Mouse (Mus musculus) hindbrain, embryonic 12.5 days (tissue): Measurements from ENCODE around the gene Exosc5. TPM values are rescaled to one million over a fixed set of nuclear protein-coding genes. Genes with fewer than 3 reads are reported as not detected.

Experiments used
- ATAC-seq: fragments of 200-750 bp; cut with Nextera tagmentation; 2 replicates; pipeline ENCODE4 v1.8.0; 2017; ENCODE audit warnings: moderate TSS enrichment; ENCODE audit not compliant: low FRiP score
- H3K27ac ChIP-seq: fragments of 300-500 bp; sonication (generic); 2 replicates; pipeline ENCODE4 v1.5.1; 2016; ENCODE audit warnings: mild to moderate bottlenecking
- H3K27me3 ChIP-seq: fragments of 300-500 bp; sonication (generic); 2 replicates; pipeline ENCODE4 v1.6.1; 2016; ENCODE audit warnings: mild to moderate bottlenecking
- H3K36me3 ChIP-seq: fragments of 300-500 bp; sonication (generic); 2 replicates; pipeline ENCODE4 v1.6.1; 2016; ENCODE audit warnings: mild to moderate bottlenecking
- H3K4me1 ChIP-seq: fragments of 300-500 bp; sonication (generic); 2 replicates; pipeline ENCODE4 v1.6.1; 2016
- H3K4me2 ChIP-seq: fragments of 300-500 bp; sonication (generic); replicated peaks from 2 replicates; pipeline ENCODE4 v1.6.1; 2016; ENCODE audit warnings: mild to moderate bottlenecking
- H3K4me3 ChIP-seq: fragments of 300-500 bp; sonication (generic); 2 replicates; pipeline ENCODE4 v1.5.1; 2016; ENCODE audit warnings: mild to moderate bottlenecking
- H3K9ac ChIP-seq: fragments of 300-500 bp; sonication (generic); 2 replicates; pipeline ENCODE4 v1.6.1; 2016; ENCODE audit warnings: mild to moderate bottlenecking, moderate library complexity
- H3K9me3 ChIP-seq: fragments of 300-500 bp; sonication (generic); replicated peaks from 2 replicates; pipeline ENCODE4 v1.6.1; 2016; ENCODE audit warnings: mild to moderate bottlenecking
- WGBS: fragments of 180-500 bp; shearing (Covaris S2); methylation state at CpG from one replicate; pipeline ENCODE4 v1.1.7; 2016; 5-methylcytosine and 5-hydroxymethylcytosine counted together
- polyA plus RNA-seq: library from polyadenylated mRNA; unstranded; fragments of >200 nt; fragmentation: Nextera tagmentation; extraction: Ambion mirVana; gene quantifications from 2 replicates; pipeline ENCODE4 v1.2.1, GENCODE M21; 2016

Gene Exosc5
- polyA plus RNA-seq, 1 experiment from 2014 or later = 50.0 TPM

GRCm38 (mm10) chr7:25704716-25705364 lies 45.9 kb downstream of the Exosc5 start:
- Histone ChIP-seq H3K27me3 (peaks cover 16% of the 10 kb centered on the region), H3K4me1 (peaks cover 18% of the 10 kb centered on the region), H3K4me3 (peak overlapping the region; percentile 38), H3K9me3 (peaks cover 6% of the 10 kb centered on the region; the same call in 1 of the 2 replicates), H3K36me3 (no peaks in the 10 kb centered on the region), H3K9ac (peak overlapping the region; percentile 61), H3K4me2 (peak overlapping the region; percentile 75), H3K27ac (no peak overlapping the region)
- ATAC-seq = peak; percentile 38; the same call in 1 of the 2 replicates
- 3% methylated on average over 30 of the region's 37 CpGs for WGBS

GRCm38 (mm10) chr7:25705801-25706251 lies 46.9 kb downstream of the Exosc5 start:
- ATAC-seq = no peak
- no peak overlapping the region for H3K4me3 ChIP-seq
- no peak overlapping the region for H3K4me2 ChIP-seq
- peaks cover 28% of the 10 kb centered on the region for H3K4me1 ChIP-seq
- no peak overlapping the region for H3K9ac ChIP-seq
- no peaks in the 10 kb centered on the region for H3K36me3 ChIP-seq
- 61% methylated on average over 6 of the region's 6 CpGs for WGBS
- no peak overlapping the region for H3K27ac ChIP-seq
- H3K27me3 ChIP-seq = peaks cover 16% of the 10 kb centered on the region
- peaks cover 2% of the 10 kb centered on the region; the same call in 1 of the 2 replicates for H3K9me3 ChIP-seq

- no peak for ATAC-seq
Measured at GRCm38 (mm10) chr7:25706578-25707170, 47.7 kb downstream of the Exosc5 start.

GRCm38 (mm10) chr7:25707581-25708292 lies 48.8 kb downstream of the Exosc5 start:
- no peak for ATAC-seq
- peaks cover 16% of the 10 kb centered on the region for H3K27me3 ChIP-seq
- H3K27ac ChIP-seq = no peak overlapping the region
- 55% methylated on average over 15 of the region's 15 CpGs for WGBS
- H3K9me3 ChIP-seq = no peaks in the 10 kb centered on the region
- no peak overlapping the region for H3K4me3 ChIP-seq
- H3K36me3 ChIP-seq = peaks cover 7% of the 10 kb centered on the region
- H3K4me2 ChIP-seq = no peak overlapping the region
- H3K9ac ChIP-seq = 0 out of 2 replicates have a peak overlapping the region, but pooled peaks have one; percentile 18
- peaks cover 47% of the 10 kb centered on the region for H3K4me1 ChIP-seq

More at GRCm38 (mm10) chr7:25706578-25707170, 47.7 kb downstream of the Exosc5 start:
- 0 out of 2 replicates have a peak overlapping the region, but pooled peaks have one; percentile 13 for H3K9ac ChIP-seq
- 57% methylated on average over 7 of the region's 7 CpGs for WGBS
- H3K36me3 ChIP-seq = no peaks in the 10 kb centered on the region
- peaks cover 36% of the 10 kb centered on the region for H3K4me1 ChIP-seq
- no peak overlapping the region for H3K27ac ChIP-seq
- H3K9me3 ChIP-seq = no peaks in the 10 kb centered on the region
- peaks cover 16% of the 10 kb centered on the region for H3K27me3 ChIP-seq
- H3K4me2 ChIP-seq = no peak overlapping the region
- H3K4me3 ChIP-seq = no peak overlapping the region

- 24% methylated on average over 12 of the region's 12 CpGs for WGBS
- H3K4me2 ChIP-seq = peak overlapping the region; percentile 24
- H3K9me3 ChIP-seq = no peaks in the 10 kb centered on the region
- no peak for ATAC-seq
- H3K4me1 ChIP-seq = peaks cover 37% of the 10 kb centered on the region
- H3K36me3 ChIP-seq = peaks cover 29% of the 10 kb centered on the region
- 0 out of 2 replicates have a peak, but pooled peaks cover 4% of the 10 kb centered on the region for H3K27me3 ChIP-seq
- H3K9ac ChIP-seq = peak overlapping the region; percentile 49; the same call in 1 of the 2 replicates
- H3K4me3 ChIP-seq = no peak overlapping the region
- no peak overlapping the region for H3K27ac ChIP-seq
Measured at GRCm38 (mm10) chr7:25709961-25710360, 51.0 kb downstream of the Exosc5 start.

GRCm38 (mm10) chr7:25710519-25711130 lies 51.7 kb downstream of the Exosc5 start:
- WGBS = 10% methylated on average over 7 of the region's 7 CpGs
- Histone ChIP-seq H3K4me3 (no peak overlapping the region), H3K36me3 (peaks cover 36% of the 10 kb centered on the region), H3K9me3 (no peaks in the 10 kb centered on the region), H3K4me2 (peak overlapping the region; percentile 24), H3K27ac (no peak overlapping the region), H3K27me3 (no peaks in the 10 kb centered on the region), H3K4me1 (peaks cover 36% of the 10 kb centered on the region), H3K9ac (peak overlapping the region; percentile 49)
- peak; percentile 23; the same call in 1 of the 2 replicates for ATAC-seq

- whole genome bisulfite sequencing = 66% methylated on average over 5 of the region's 5 CpGs
Measured at GRCm38 (mm10) chr7:25711165-25711564, 52.2 kb downstream of the Exosc5 start.

GRCm38 (mm10) chr7:25711731-25712197 lies 52.8 kb downstream of the Exosc5 start:
- 21% methylated on average over 7 of the region's 7 CpGs for WGBS
- H3K4me1 ChIP-seq = peaks cover 36% of the 10 kb centered on the region
- no peaks in the 10 kb centered on the region for H3K9me3 ChIP-seq
- H3K4me2 ChIP-seq = no peak overlapping the region
- H3K4me3 ChIP-seq = no peak overlapping the region
- peaks cover 42% of the 10 kb centered on the region for H3K36me3 ChIP-seq
- peak overlapping the region; percentile 40; the same call in 1 of the 2 replicates for H3K27ac ChIP-seq
- no peaks in the 10 kb centered on the region for H3K27me3 ChIP-seq
- peak; percentile 19 for ATAC-seq
- peak overlapping the region; percentile 33; the same call in 1 of the 2 replicates for H3K9ac ChIP-seq

More at GRCm38 (mm10) chr7:25711165-25711564, 52.2 kb downstream of the Exosc5 start:
- Histone ChIP-seq H3K9me3 (no peaks in the 10 kb centered on the region), H3K4me3 (no peak overlapping the region), H3K4me1 (peaks cover 36% of the 10 kb centered on the region), H3K4me2 (no peak overlapping the region), H3K27me3 (no peaks in the 10 kb centered on the region), H3K9ac (no peak overlapping the region), H3K36me3 (peaks cover 41% of the 10 kb centered on the region), H3K27ac (no peak overlapping the region)
- ATAC-seq = 0 out of 2 replicates have a peak, but pooled peaks have one; percentile 31

- no peaks in the 10 kb centered on the region for H3K9me3 ChIP-seq
- H3K27me3 ChIP-seq = no peaks in the 10 kb centered on the region
- no peak overlapping the region for H3K27ac ChIP-seq
- 93% methylated on average over 9 of the region's 9 CpGs for WGBS
- H3K9ac ChIP-seq = no peak overlapping the region
- H3K4me1 ChIP-seq = peaks cover 38% of the 10 kb centered on the region
- H3K4me2 ChIP-seq = no peak overlapping the region
- H3K36me3 ChIP-seq = peaks cover 42% of the 10 kb centered on the region
- H3K4me3 ChIP-seq = no peak overlapping the region
- ATAC-seq = no peak
Measured at GRCm38 (mm10) chr7:25712801-25713200, 53.8 kb downstream of the Exosc5 start.

- Histone ChIP-seq H3K4me2 (no peak overlapping the region), H3K36me3 (peaks cover 42% of the 10 kb centered on the region), H3K9ac (no peak overlapping the region), H3K27ac (no peak overlapping the region), H3K4me3 (no peak overlapping the region), H3K27me3 (no peaks in the 10 kb centered on the region), H3K4me1 (peaks cover 46% of the 10 kb centered on the region), H3K9me3 (no peaks in the 10 kb centered on the region)
- no peak for ATAC-seq
- 90% methylated on average over 8 of the region's 8 CpGs for WGBS
Measured at GRCm38 (mm10) chr7:25714581-25714980, 55.6 kb downstream of the Exosc5 start.

- WGBS = 95% methylated on average over 22 of the region's 22 CpGs
- Histone ChIP-seq H3K4me1 (peaks cover 36% of the 10 kb centered on the region), H3K4me3 (no peak overlapping the region), H3K4me2 (no peak overlapping the region), H3K27ac (no peak overlapping the region), H3K9ac (no peak overlapping the region), H3K9me3 (no peaks in the 10 kb centered on the region), H3K36me3 (peaks cover 49% of the 10 kb centered on the region), H3K27me3 (no peaks in the 10 kb centered on the region)
- ATAC-seq = no peak
Measured at GRCm38 (mm10) chr7:25715731-25716271, 56.8 kb downstream of the Exosc5 start.
